Mouse (Mus musculus): ENCODE data around the gene Polr2c. TPM values are rescaled to one million over a fixed set of nuclear protein-coding genes. Genes with fewer than 3 reads are reported as not detected.

The Polr2c gene
- polyA plus RNA-seq, 1 experiment from 2014 or later = 145 TPM

DNA sequence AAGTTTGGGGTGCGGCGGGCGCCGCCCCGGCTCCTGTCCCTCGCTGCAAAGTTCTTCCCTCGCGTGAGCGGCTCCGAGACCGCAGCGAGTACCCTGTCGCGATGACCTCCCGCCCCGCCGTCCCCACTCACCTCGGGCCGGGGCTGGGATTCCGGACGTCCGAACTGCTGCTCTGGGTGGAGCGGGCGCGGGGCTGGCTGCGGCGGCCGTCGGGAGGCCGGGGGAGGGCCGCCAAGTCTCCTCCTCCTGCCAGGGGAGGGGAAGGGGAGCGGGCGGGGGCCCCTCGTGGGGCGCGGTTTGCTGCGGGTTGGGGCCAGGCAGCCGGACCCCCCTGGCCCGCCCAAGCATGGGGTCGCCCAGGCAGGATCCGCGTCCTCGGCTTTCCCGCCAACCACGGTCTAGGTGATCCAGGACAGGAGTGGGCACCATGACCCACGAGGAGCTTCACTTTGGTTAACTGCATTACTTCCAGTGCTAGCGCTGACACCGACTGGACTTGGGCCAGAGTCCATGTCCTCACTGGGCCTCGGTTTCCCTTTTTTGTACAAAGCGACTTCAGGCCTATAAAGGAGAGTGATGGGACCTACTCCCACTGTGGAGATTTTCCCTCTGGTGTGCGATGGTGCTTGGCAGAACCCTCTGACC is 60.7 kb downstream of the Polr2c start, which contains the start of gene Ccdc102a:
Gene Ccdc102a (minus strand): TSS at position 248 of the 645 bp plus-strand sequence.
- WGBS = 1% methylated on average over 43 of the region's 51 CpGs
- H3K4me3 ChIP-seq = peak within 1 kb of the TSS; percentile 81
- peak; percentile 17; the same call in 1 of the 2 replicates for ATAC-seq (ENCODE audit: insufficient number of reproducible peaks, insufficient read depth, low FRiP score, low TSS enrichment)
- H3K4me2 ChIP-seq (replicated peaks) = peak within 1 kb of the TSS; percentile 78
- peaks cover 4% of the 10 kb centered on the region; the same call in 1 of the 2 replicates for H3K36me3 ChIP-seq
- H3K27ac ChIP-seq = peak within 1 kb of the TSS; percentile 86
- H3K9me3 ChIP-seq = no peaks in the 10 kb centered on the region
- peaks cover 41% of the 10 kb centered on the region for H3K4me1 ChIP-seq
- peaks cover 9% of the 10 kb centered on the region for H3K27me3 ChIP-seq
- peak within 1 kb of the TSS; percentile 83 for H3K9ac ChIP-seq

DNA sequence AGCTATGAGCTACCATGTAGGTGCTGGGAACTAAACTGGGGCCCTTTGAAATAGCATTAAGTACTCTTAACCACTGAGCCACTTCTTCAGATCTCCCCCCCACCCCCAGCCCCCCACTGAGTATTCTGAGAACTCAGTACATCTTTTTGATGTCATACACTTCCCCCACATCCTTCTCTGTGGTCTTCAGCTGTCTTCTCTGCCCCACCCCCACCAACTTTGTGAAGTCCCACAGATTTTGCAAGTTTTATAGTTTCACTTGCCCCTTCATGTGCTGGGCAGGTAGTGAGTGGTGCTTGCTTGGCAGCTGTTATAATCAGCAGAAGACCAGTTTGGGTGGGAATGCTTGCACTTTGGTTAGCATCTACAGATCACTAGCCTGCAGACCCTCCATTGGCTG is 62.0 kb downstream of the Polr2c start:
- H3K27me3 ChIP-seq = no peaks in the 10 kb centered on the region
- H3K27ac ChIP-seq = no peak overlapping the region
- H3K4me1 ChIP-seq = peaks cover 28% of the 10 kb centered on the region
- no peaks in the 10 kb centered on the region for H3K9me3 ChIP-seq
- no peaks in the 10 kb centered on the region for H3K36me3 ChIP-seq
- H3K9ac ChIP-seq = no peak overlapping the region
- no peak overlapping the region for H3K4me3 ChIP-seq
- no peak for ATAC-seq (ENCODE audit: insufficient number of reproducible peaks, insufficient read depth, low FRiP score, low TSS enrichment)
- no peak overlapping the region for H3K4me2 ChIP-seq (replicated peaks)

DNA sequence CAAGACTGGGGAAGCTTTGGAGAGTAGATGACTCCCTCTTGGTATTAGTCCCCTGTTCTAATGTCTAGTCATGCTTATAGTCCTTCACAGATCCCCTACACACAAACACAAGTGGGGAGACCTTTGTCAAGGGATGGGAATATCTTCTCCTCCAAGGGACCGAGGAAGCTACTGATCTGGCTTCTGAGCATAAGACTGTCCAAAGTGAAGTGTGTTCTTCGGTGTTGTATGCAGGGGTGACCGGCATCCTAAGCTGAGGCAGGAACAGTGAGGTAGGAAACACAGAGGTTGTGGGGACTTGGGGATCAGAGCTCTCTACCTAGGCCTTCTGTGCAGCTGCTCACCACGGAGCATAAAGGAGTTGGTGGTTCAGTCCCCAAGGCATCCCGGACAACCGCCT is 64.9 kb downstream of the Polr2c start:
- no peak for ATAC-seq (ENCODE audit: insufficient number of reproducible peaks, insufficient read depth, low FRiP score, low TSS enrichment)
- H3K4me1 ChIP-seq = no peaks in the 10 kb centered on the region
- no peak overlapping the region for H3K9ac ChIP-seq
- H3K4me3 ChIP-seq = no peak overlapping the region
- no peaks in the 10 kb centered on the region for H3K36me3 ChIP-seq
- no peaks in the 10 kb centered on the region for H3K27me3 ChIP-seq
- no peak overlapping the region for H3K4me2 ChIP-seq (replicated peaks)
- no peak overlapping the region for H3K27ac ChIP-seq
- 70% methylated on average over 6 of the region's 6 CpGs for WGBS
- H3K9me3 ChIP-seq = no peaks in the 10 kb centered on the region

DNA sequence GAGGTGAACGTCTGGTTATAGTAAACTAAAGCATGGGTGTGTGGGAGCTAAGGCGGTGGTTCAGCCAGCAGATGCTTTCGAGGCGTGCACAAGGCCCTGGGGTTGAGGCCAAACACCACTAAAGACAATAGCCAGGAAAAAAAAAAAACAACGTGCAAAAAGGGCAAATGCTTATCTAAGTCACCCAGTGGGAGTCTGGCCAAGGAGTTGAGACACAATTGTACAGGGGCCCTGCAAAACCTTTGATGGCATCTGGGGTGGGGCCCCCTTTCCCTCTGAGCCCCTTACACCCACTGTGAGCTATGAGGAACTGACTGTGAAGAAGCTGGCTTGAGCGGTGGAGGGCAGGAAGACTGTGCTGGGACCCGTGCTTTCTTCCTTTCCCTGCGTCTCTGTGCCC is 65.4 kb downstream of the Polr2c start:
- Histone ChIP-seq H3K27ac (no peak overlapping the region), H3K27me3 (no peaks in the 10 kb centered on the region), H3K4me1 (no peaks in the 10 kb centered on the region), H3K9me3 (no peaks in the 10 kb centered on the region), H3K36me3 (no peaks in the 10 kb centered on the region), H3K4me3 (no peak overlapping the region), H3K4me2 (replicated peaks) (no peak overlapping the region), H3K9ac (no peak overlapping the region)
- no peak for ATAC-seq (ENCODE audit: insufficient number of reproducible peaks, insufficient read depth, low FRiP score, low TSS enrichment)
- 28% methylated on average over 8 of the region's 8 CpGs for WGBS

Other genes starting within 250 kb of the Polr2c start
- gene Arl2bp, start 190.8 kb upstream of the Polr2c start, polyA plus RNA-seq (2016; fragmentation: Nextera tagmentation; extraction: Ambion mirVana) = 162 and 168 TPM in 2 replicates
- 2.3 TPM in 2 replicates for gene Pllp, start 161.2 kb upstream of the Polr2c start, polyA plus RNA-seq (2016; fragmentation: Nextera tagmentation; extraction: Ambion mirVana)
- gene Ccl22, start 111.9 kb upstream of the Polr2c start, polyA plus RNA-seq (2016; fragmentation: Nextera tagmentation; extraction: Ambion mirVana) = not detected in 2 replicates
- 4.6 and 5.3 TPM in 2 replicates for gene Cx3cl1, start 85.4 kb upstream of the Polr2c start, polyA plus RNA-seq (2016; fragmentation: Nextera tagmentation; extraction: Ambion mirVana)
- not detected in 2 replicates for gene Ccl17, start 47.0 kb upstream of the Polr2c start, polyA plus RNA-seq (2016; fragmentation: Nextera tagmentation; extraction: Ambion mirVana)
- 61.8 and 66.3 TPM in 2 replicates for gene Coq9, start 19.1 kb upstream of the Polr2c start, polyA plus RNA-seq (2016; fragmentation: Nextera tagmentation; extraction: Ambion mirVana)
- gene Ciapin1, start 19.1 kb upstream of the Polr2c start, polyA plus RNA-seq (2016; fragmentation: Nextera tagmentation; extraction: Ambion mirVana) = 141 and 144 TPM in 2 replicates
- 23.0 and 25.1 TPM in 2 replicates for gene Dok4, start 18.9 kb downstream of the Polr2c start, polyA plus RNA-seq (2016; fragmentation: Nextera tagmentation; extraction: Ambion mirVana)
- gene Ccdc102a, start 60.6 kb downstream of the Polr2c start, polyA plus RNA-seq (2016; fragmentation: Nextera tagmentation; extraction: Ambion mirVana) = 51.5 and 51.9 TPM in 2 replicates
- gene Adgrg5, start 66.2 kb downstream of the Polr2c start, polyA plus RNA-seq (2016; fragmentation: Nextera tagmentation; extraction: Ambion mirVana) = 0.05 TPM in 1 of 2 replicates, not detected in the other
- 22.3 and 28.2 TPM in 2 replicates for gene Adgrg1, start 117.3 kb downstream of the Polr2c start, polyA plus RNA-seq (2016; fragmentation: Nextera tagmentation; extraction: Ambion mirVana)
- gene Adgrg3, start 160.2 kb downstream of the Polr2c start, polyA plus RNA-seq (2016; fragmentation: Nextera tagmentation; extraction: Ambion mirVana) = 2.9 and 3.9 TPM in 2 replicates
- gene Drc7, start 197.7 kb downstream of the Polr2c start, polyA plus RNA-seq (2016; fragmentation: Nextera tagmentation; extraction: Ambion mirVana) = 0.17 TPM in 1 of 2 replicates, not detected in the other
- 28.9 and 30.9 TPM in 2 replicates for gene Katnb1, start 223.7 kb downstream of the Polr2c start, polyA plus RNA-seq (2016; fragmentation: Nextera tagmentation; extraction: Ambion mirVana)

All from embryonic facial prominence, embryonic 12.5 days (tissue).